Mouse (Mus musculus) kidney, postnatal 0 days (tissue): ENCODE measurements around the gene Caprin1. TPM values are rescaled to one million over a fixed set of nuclear protein-coding genes. Genes with fewer than 3 reads are reported as not detected.
A peak's percentile ranks its signal among the peaks of the same experiment; 100 is the strongest.

Source experiments
- ATAC-seq: fragments of 200-750 bp; cut with Nextera tagmentation; replicated peaks from 2 replicates; pipeline ENCODE4 v1.8.0; 2017; ENCODE audit warnings: low read depth, moderate number of reproducible peaks, moderate TSS enrichment, moderate library complexity; ENCODE audit not compliant: low FRiP score
- DNase-seq: peaks from one replicate; pipeline ENCODE4 v3.0.0-alpha.2; 2016; ENCODE audit warnings: low spot score
- H3K27ac ChIP-seq: fragments of 300-500 bp; sonication (generic); 2 replicates; pipeline ENCODE4 v1.5.1; 2014; ENCODE audit warnings: mild to moderate bottlenecking
- H3K27me3 ChIP-seq: fragments of 300-500 bp; sonication (generic); 2 replicates; pipeline ENCODE4 v1.6.1; 2014; ENCODE audit warnings: low read length, mixed read lengths; ENCODE audit not compliant: insufficient read depth
- H3K36me3 ChIP-seq: fragments of 300-500 bp; sonication (generic); 2 replicates; pipeline ENCODE4 v1.6.1; 2014; ENCODE audit warnings: low read length, mixed read lengths; ENCODE audit not compliant: insufficient read depth
- H3K4me1 ChIP-seq: fragments of 300-500 bp; sonication (generic); replicated peaks from 2 replicates; pipeline ENCODE4 v1.6.1; 2014; ENCODE audit warnings: antibody characterized with exemption, low read length, mixed read lengths; ENCODE audit not compliant: insufficient read depth
- H3K4me2 ChIP-seq: fragments of 300-500 bp; sonication (generic); 2 replicates; pipeline ENCODE4 v1.6.1; 2014; ENCODE audit warnings: mild to moderate bottlenecking, low read length, moderate library complexity, mixed read lengths
- H3K4me3 ChIP-seq: fragments of 300-500 bp; sonication (generic); replicated peaks from 2 replicates; pipeline ENCODE4 v1.5.1; 2014; ENCODE audit warnings: low read depth, low read length
- H3K9ac ChIP-seq: fragments of 300-500 bp; sonication (generic); 2 replicates; pipeline ENCODE4 v1.6.1; 2014; ENCODE audit warnings: low read depth, low read length
- H3K9me3 ChIP-seq: fragments of 300-500 bp; sonication (generic); replicated peaks from 2 replicates; pipeline ENCODE4 v1.6.1; 2016; ENCODE audit warnings: low read length, inconsistent platforms, mixed read lengths
- CTCF ChIP-seq: IDR thresholded peaks from 2 replicates; pipeline ENCODE4 v1.5.1; 2016; ENCODE audit warnings: antibody characterized with exemption, low read depth, mild to moderate bottlenecking, moderate library complexity
- WGBS: fragments of 180-500 bp; shearing (Covaris S2); extraction: QIAGEN DNeasy Blood & Tissue Kit; methylation state at CpG from one replicate; pipeline ENCODE4 v1.1.7; 2014; 5-methylcytosine and 5-hydroxymethylcytosine counted together
- polyA plus RNA-seq: library from polyadenylated mRNA; unstranded; fragments of >200 nt; fragmentation: Nextera tagmentation; extraction: Ambion mirVana; gene quantifications from 2 replicates; pipeline ENCODE4 v1.2.1, GENCODE M21; 2015

Caprin1 gene
- polyA plus RNA-seq, 1 experiment from 2014 or later: 206 TPM

DNA sequence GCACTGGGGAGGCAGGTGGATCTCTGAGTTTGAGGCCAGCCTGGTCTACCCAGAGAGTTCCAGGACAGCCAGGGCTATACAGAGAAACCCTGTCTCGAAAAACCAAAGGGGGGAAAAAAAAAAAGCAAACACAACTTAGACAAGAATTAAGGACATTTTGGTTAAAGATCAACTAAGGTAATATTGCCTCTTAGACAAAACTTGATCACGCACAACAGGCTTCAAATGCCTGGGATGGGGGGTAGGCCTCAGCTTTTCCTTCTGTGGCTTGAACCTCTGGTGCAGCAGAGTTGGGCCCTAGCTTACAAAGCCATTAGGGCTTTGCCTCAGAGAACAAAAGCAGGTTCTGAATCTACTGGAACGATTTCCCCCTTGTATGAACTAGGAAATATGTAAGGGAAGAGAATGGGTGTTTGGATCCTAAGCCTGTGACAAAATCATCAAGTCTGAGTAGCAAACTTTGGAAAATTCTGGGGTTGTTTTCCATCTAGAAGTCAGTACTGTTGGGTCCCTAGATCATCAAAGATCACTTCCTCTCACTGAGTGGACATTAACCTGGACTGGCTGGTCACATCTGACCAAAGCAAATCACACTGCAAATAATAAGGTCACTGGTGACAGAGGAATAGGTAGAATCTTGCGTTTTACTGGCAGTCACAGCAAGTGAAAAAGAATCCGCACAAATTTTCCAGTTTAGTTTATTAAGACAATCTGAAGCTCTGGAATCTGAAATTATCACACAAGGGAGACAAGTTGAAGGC is 6.5 kb upstream of the Caprin1 start:
- H3K9ac ChIP-seq: no peak overlapping the region
- no peaks in the 10 kb centered on the region for H3K9me3 ChIP-seq
- no peak overlapping the region for H3K4me2 ChIP-seq
- ATAC-seq (no peak), DNase-seq (no peak)
- H3K27me3 ChIP-seq: no peaks in the 10 kb centered on the region
- no peak for TF ChIP-seq CTCF
- H3K4me3 ChIP-seq: no peak overlapping the region
- WGBS: 64% methylated on average over 5 of the region's 5 CpGs
- H3K4me1 ChIP-seq: 0 out of 2 replicates have a peak, but pooled peaks cover 4% of the 10 kb centered on the region
- H3K27ac ChIP-seq: 0 out of 2 replicates have a peak overlapping the region, but pooled peaks have one; percentile 2
- H3K36me3 ChIP-seq: no peaks in the 10 kb centered on the region

DNA sequence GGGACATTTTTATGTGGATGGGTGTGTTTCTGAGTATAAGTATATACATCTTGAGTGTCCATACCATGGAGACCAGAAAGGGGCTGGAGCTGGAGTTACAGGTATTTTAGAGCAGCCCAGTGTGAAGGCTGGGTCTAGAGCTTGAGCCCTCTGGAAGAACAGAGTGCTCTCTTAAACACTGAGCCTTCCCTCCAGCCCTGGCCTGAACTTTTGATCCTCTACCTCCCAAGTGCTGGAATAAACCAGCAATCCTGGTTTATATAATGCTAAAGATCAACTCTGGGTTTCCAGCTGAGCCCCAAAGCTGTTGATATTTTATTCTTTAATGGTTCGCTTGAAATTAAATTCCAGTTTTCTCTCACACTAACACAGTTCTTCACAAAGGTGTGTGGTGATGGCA is 5.0 kb upstream of the Caprin1 start:
- no peak overlapping the region for H3K4me3 ChIP-seq
- no peak for TF ChIP-seq CTCF
- DNase-seq: no peak

DNA sequence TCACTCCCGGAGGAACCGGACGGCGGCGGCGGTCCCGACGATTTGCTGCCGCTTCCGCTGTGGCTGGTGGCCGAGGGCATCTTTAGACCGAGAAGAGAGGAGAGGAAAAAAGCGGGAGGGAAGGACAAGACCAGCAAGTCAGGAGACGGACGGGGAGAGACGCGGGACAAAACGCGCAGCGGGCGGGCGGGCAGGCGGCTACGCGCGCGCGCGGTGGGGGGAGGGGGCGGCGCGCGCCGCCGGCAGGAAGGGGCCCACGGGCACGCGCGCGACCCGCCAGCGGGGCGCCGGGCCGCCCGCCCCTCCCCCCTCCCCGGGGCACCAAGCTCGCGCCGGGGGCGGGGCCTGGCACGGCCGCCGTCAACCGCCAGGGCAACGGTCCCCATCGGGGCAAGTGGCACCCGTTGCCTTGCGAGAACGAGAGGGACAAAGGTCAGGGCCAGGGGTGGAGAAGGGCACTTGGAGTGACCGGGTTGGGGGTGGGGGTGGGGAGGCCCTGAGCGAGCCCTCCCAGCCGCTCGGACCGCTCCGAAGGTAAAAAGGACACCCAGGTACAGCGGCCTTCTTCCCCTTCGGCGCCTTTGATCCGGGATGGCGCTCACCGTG is 485 bp downstream of the Caprin1 start:
- peak overlapping the region; percentile 87 for H3K4me3 ChIP-seq
- 0 out of 2 replicates have a peak, but pooled peaks cover 10% of the 10 kb centered on the region for H3K4me1 ChIP-seq
- H3K9me3 ChIP-seq: no peaks in the 10 kb centered on the region
- 0 out of 2 replicates have a peak, but pooled peaks cover 5% of the 10 kb centered on the region for H3K36me3 ChIP-seq
- WGBS: under 1% methylated on average over 45 of the region's 72 CpGs
- H3K9ac ChIP-seq: peak overlapping the region; percentile 97
- TF ChIP-seq CTCF: 0 out of 2 replicates have a peak, but pooled peaks have one; percentile 2
- H3K27ac ChIP-seq: peak overlapping the region; percentile 100
- H3K4me2 ChIP-seq: peak overlapping the region; percentile 64
- ATAC-seq (peak; percentile 81), DNase-seq (peak; percentile 90)
- H3K27me3 ChIP-seq: no peaks in the 10 kb centered on the region

More for the DNA sequence above, 5.0 kb upstream of the Caprin1 start:
- H3K4me2 ChIP-seq: no peak overlapping the region
- no peak for ATAC-seq
- no peak overlapping the region for H3K9ac ChIP-seq
- H3K27ac ChIP-seq: no peak overlapping the region
- WGBS: 97% methylated on average over 1 of the region's 1 CpGs
- H3K36me3 ChIP-seq: no peaks in the 10 kb centered on the region
- no peaks in the 10 kb centered on the region for H3K9me3 ChIP-seq
- H3K4me1 ChIP-seq: 0 out of 2 replicates have a peak, but pooled peaks cover 4% of the 10 kb centered on the region
- no peaks in the 10 kb centered on the region for H3K27me3 ChIP-seq

DNA sequence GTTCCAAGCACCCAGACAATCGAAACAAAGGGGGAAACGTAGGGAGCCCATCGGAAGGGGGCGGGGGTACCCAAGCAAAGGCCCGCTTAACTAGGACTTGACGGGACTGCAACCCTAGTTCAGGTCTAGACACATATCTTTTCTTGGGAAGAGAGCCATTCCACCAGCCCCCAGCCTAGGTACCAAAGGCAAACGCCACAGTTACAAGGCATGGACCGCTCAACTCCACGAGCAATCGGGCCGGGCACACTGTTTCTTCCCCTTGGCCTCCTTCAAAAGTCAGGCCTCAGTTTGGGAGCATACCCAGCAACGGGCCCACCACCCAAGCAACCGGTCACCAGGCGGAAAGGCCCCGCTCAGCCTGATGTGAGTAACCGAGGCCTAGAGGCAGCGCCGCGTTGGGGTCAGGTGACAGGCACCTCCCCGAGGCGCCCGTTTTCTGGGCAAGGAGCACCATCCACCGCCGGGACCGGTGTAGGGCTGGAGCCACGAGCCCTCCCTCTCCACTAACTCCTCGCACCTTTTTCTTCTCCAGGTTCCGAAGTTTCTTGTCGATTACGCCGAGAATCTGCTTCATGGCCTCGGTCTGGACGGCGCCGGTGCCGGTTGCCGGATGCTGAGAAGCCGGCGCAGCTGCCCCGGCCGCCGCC is 1.1 kb downstream of the Caprin1 start:
- peak; percentile 18 for ATAC-seq
- no peaks in the 10 kb centered on the region for H3K9me3 ChIP-seq
- H3K4me3 ChIP-seq: peak overlapping the region; percentile 87
- TF ChIP-seq CTCF: 0 out of 2 replicates have a peak, but pooled peaks have one; percentile 13
- 0 out of 2 replicates have a peak, but pooled peaks cover 8% of the 10 kb centered on the region for H3K36me3 ChIP-seq
- 0 out of 2 replicates have a peak, but pooled peaks cover 10% of the 10 kb centered on the region for H3K4me1 ChIP-seq
- peak overlapping the region; percentile 64 for H3K4me2 ChIP-seq
- peak overlapping the region; percentile 97 for H3K9ac ChIP-seq
- under 1% methylated on average over 42 of the region's 42 CpGs for WGBS
- peak; percentile 59 for DNase-seq
- H3K27ac ChIP-seq: peak overlapping the region; percentile 100
- H3K27me3 ChIP-seq: no peaks in the 10 kb centered on the region

DNA sequence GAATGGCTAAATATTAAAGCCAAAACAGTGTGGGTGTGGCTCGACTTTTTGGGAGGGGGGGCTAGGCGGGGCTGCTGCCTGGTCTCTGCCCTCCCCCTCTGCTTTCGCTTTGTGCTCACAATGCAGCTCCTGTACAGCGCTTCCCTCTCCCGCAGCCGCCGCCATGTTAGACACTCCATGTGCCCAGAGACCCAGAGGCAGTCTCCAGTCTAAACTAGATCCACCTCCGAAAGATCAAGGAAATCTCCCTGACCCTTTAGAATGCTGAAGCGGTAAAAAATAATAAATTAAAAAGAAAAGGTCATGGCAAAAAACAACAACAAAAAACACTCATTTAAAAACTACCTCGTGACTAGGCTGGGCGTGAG is 1.6 kb downstream of the Caprin1 start:
- peak overlapping the region; percentile 87 for H3K4me3 ChIP-seq
- peak overlapping the region; percentile 64 for H3K4me2 ChIP-seq
- WGBS: 1% methylated on average over 11 of the region's 11 CpGs
- H3K27ac ChIP-seq: peak overlapping the region; percentile 100
- peak; percentile 53; the same call in 1 of the 2 replicates for ATAC-seq
- H3K9me3 ChIP-seq: no peaks in the 10 kb centered on the region
- H3K36me3 ChIP-seq: 0 out of 2 replicates have a peak, but pooled peaks cover 12% of the 10 kb centered on the region
- H3K27me3 ChIP-seq: no peaks in the 10 kb centered on the region
- peak; percentile 93 for DNase-seq
- no peak for TF ChIP-seq CTCF
- H3K4me1 ChIP-seq: 0 out of 2 replicates have a peak, but pooled peaks cover 8% of the 10 kb centered on the region
- peak overlapping the region; percentile 97 for H3K9ac ChIP-seq

DNA sequence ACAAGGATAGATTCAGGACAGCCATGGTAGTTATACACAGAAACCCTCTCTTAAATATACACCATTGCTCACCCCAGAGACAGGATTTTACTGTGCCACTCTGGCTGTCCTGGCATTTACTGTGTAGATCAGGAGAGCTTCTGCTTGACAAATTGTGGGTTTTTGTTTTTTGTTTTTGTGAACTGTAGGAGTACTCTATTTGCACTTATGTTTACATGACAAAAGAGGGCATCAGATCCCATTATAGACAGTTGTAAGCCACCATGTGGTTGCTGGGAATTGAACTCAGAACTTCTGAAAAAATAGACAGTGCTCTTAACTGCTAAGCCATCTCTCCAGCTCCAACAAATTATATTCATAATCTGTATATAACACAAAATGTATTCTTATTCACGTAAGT is 5.4 kb downstream of the Caprin1 start:
- 85% methylated on average over 1 of the region's 1 CpGs for WGBS
- no peak for ATAC-seq
- DNase-seq: no peak

More for the DNA sequence above, 5.4 kb downstream of the Caprin1 start:
- H3K4me3 ChIP-seq: no peak overlapping the region
- H3K9me3 ChIP-seq: no peaks in the 10 kb centered on the region
- H3K4me2 ChIP-seq: no peak overlapping the region
- no peak for TF ChIP-seq CTCF
- H3K27me3 ChIP-seq: no peaks in the 10 kb centered on the region
- H3K27ac ChIP-seq: no peak overlapping the region
- 0 out of 2 replicates have a peak, but pooled peaks cover 15% of the 10 kb centered on the region for H3K36me3 ChIP-seq
- H3K9ac ChIP-seq: no peak overlapping the region
- 0 out of 2 replicates have a peak, but pooled peaks cover 7% of the 10 kb centered on the region for H3K4me1 ChIP-seq
